Mouse (Mus musculus) lung, embryonic 16.5 days (tissue): Measurements from ENCODE around the gene Necab2. TPM values are rescaled to one million over a fixed set of nuclear protein-coding genes. Genes with fewer than 3 reads are reported as not detected.

ENCODE experiments used
- ATAC-seq: fragments of 200-750 bp; cut with Nextera tagmentation; 2 replicates; pipeline ENCODE4 v1.8.0; 2017; ENCODE audit warnings: low read depth, mild to moderate bottlenecking, moderate library complexity
- H3K27ac ChIP-seq: fragments of 300-500 bp; sonication (generic); 2 replicates; pipeline ENCODE4 v1.5.1; 2014; ENCODE audit warnings: mild to moderate bottlenecking, control low read depth, low read length
- H3K27me3 ChIP-seq: fragments of 300-500 bp; sonication (generic); 2 replicates; pipeline ENCODE4 v1.6.1; 2014; ENCODE audit warnings: low read depth, low read length, mixed read lengths; ENCODE audit not compliant: control insufficient read depth, insufficient read depth
- H3K36me3 ChIP-seq: fragments of 300-500 bp; sonication (generic); 2 replicates; pipeline ENCODE4 v1.6.1; 2014; ENCODE audit warnings: low read length; ENCODE audit not compliant: control insufficient read depth, insufficient read depth
- H3K4me1 ChIP-seq: fragments of 300-500 bp; sonication (generic); replicated peaks from 2 replicates; pipeline ENCODE4 v1.6.1; 2014; ENCODE audit warnings: low read length, mixed read lengths; ENCODE audit not compliant: control insufficient read depth, insufficient read depth
- H3K4me2 ChIP-seq: fragments of 300-500 bp; sonication (generic); 2 replicates; pipeline ENCODE4 v1.6.1; 2014; ENCODE audit warnings: low read depth, low read length, control low read depth
- H3K4me3 ChIP-seq: fragments of 300-500 bp; sonication (generic); 2 replicates; pipeline ENCODE4 v1.5.1; 2014; ENCODE audit warnings: mild to moderate bottlenecking, low read length, control low read depth
- H3K9ac ChIP-seq: fragments of 300-500 bp; sonication (generic); 2 replicates; pipeline ENCODE4 v1.6.1; 2014; ENCODE audit warnings: low read length, control low read depth
- H3K9me3 ChIP-seq: fragments of 300-500 bp; sonication (generic); 2 replicates; pipeline ENCODE4 v1.6.1; 2016; ENCODE audit warnings: low read length; ENCODE audit not compliant: control insufficient read depth
- WGBS: fragments of 180-500 bp; shearing (Covaris S2); extraction: QIAGEN DNeasy Blood & Tissue Kit; methylation state at CpG from one replicate; pipeline ENCODE4 v1.1.7; 2014; 5-methylcytosine and 5-hydroxymethylcytosine counted together
- polyA plus RNA-seq: library from polyadenylated mRNA; unstranded; fragments of >200 nt; fragmentation: Nextera tagmentation; extraction: Ambion mirVana; gene quantifications from 2 replicates; pipeline ENCODE4 v1.2.1, GENCODE M21; 2015

Necab2 gene
- polyA plus RNA-seq, 1 experiment from 2014 or later = 1.4 TPM

GRCm38 (mm10) chr8:119434569-119434968 lies 11.9 kb upstream of the Necab2 start:
- ATAC-seq = no peak
- peaks cover 10% of the 10 kb centered on the region for H3K4me1 ChIP-seq
- H3K27me3 ChIP-seq = no peaks in the 10 kb centered on the region
- no peaks in the 10 kb centered on the region for H3K9me3 ChIP-seq
- 61% methylated on average over 6 of the region's 6 CpGs for WGBS
- no peak overlapping the region for H3K4me3 ChIP-seq
- H3K9ac ChIP-seq = no peak overlapping the region
- no peaks in the 10 kb centered on the region for H3K36me3 ChIP-seq
- no peak overlapping the region for H3K4me2 ChIP-seq
- H3K27ac ChIP-seq = no peak overlapping the region

GRCm38 (mm10) chr8:119435527-119435926 lies 11.0 kb upstream of the Necab2 start:
- Histone ChIP-seq H3K36me3 (no peaks in the 10 kb centered on the region), H3K4me3 (no peak overlapping the region), H3K9ac (no peak overlapping the region), H3K4me2 (no peak overlapping the region), H3K27ac (no peak overlapping the region), H3K9me3 (no peaks in the 10 kb centered on the region), H3K27me3 (no peaks in the 10 kb centered on the region), H3K4me1 (peaks cover 17% of the 10 kb centered on the region)
- ATAC-seq = no peak
- WGBS = 83% methylated on average over 7 of the region's 7 CpGs

GRCm38 (mm10) chr8:119436331-119436730 lies 10.2 kb upstream of the Necab2 start:
- no peaks in the 10 kb centered on the region for H3K27me3 ChIP-seq
- H3K9ac ChIP-seq = no peak overlapping the region
- no peak overlapping the region for H3K27ac ChIP-seq
- ATAC-seq = no peak
- H3K36me3 ChIP-seq = no peaks in the 10 kb centered on the region
- H3K4me3 ChIP-seq = no peak overlapping the region
- H3K4me2 ChIP-seq = no peak overlapping the region
- H3K9me3 ChIP-seq = no peaks in the 10 kb centered on the region
- WGBS = 83% methylated on average over 10 of the region's 10 CpGs
- peaks cover 21% of the 10 kb centered on the region for H3K4me1 ChIP-seq

GRCm38 (mm10) chr8:119436933-119437332 lies 9.6 kb upstream of the Necab2 start:
- Histone ChIP-seq H3K27me3 (no peaks in the 10 kb centered on the region), H3K4me3 (peak overlapping the region; percentile 5; the same call in 1 of the 2 replicates), H3K9ac (peak overlapping the region; percentile 41), H3K9me3 (no peaks in the 10 kb centered on the region), H3K4me1 (peaks cover 21% of the 10 kb centered on the region), H3K36me3 (no peaks in the 10 kb centered on the region), H3K27ac (no peak overlapping the region), H3K4me2 (peak overlapping the region; percentile 24)
- ATAC-seq = peak; percentile 26; the same call in 1 of the 2 replicates
- 24% methylated on average over 9 of the region's 9 CpGs for WGBS

- Histone ChIP-seq H3K27me3 (no peaks in the 10 kb centered on the region), H3K4me2 (peak overlapping the region; percentile 24), H3K4me3 (peak overlapping the region; percentile 5; the same call in 1 of the 2 replicates), H3K36me3 (no peaks in the 10 kb centered on the region), H3K4me1 (peaks cover 21% of the 10 kb centered on the region), H3K9ac (no peak overlapping the region; the same call in 1 of the 2 replicates), H3K27ac (no peak overlapping the region), H3K9me3 (no peaks in the 10 kb centered on the region)
- no peak for ATAC-seq
- 61% methylated on average over 11 of the region's 11 CpGs for WGBS
These were observed 9.0 kb upstream of the Necab2 start for GRCm38 (mm10) chr8:119437506-119437905.

GRCm38 (mm10) chr8:119438876-119439275 lies 7.6 kb upstream of the Necab2 start:
- Histone ChIP-seq H3K9me3 (no peaks in the 10 kb centered on the region), H3K27ac (no peak overlapping the region), H3K4me1 (peaks cover 21% of the 10 kb centered on the region), H3K9ac (no peak overlapping the region), H3K27me3 (no peaks in the 10 kb centered on the region), H3K36me3 (no peaks in the 10 kb centered on the region), H3K4me3 (no peak overlapping the region), H3K4me2 (no peak overlapping the region)
- no peak for ATAC-seq
- WGBS = 70% methylated on average over 6 of the region's 6 CpGs

- WGBS = 97% methylated on average over 2 of the region's 2 CpGs
- Histone ChIP-seq H3K9ac (no peak overlapping the region), H3K4me3 (no peak overlapping the region), H3K9me3 (no peaks in the 10 kb centered on the region), H3K36me3 (no peaks in the 10 kb centered on the region), H3K27ac (no peak overlapping the region), H3K27me3 (no peaks in the 10 kb centered on the region), H3K4me2 (no peak overlapping the region), H3K4me1 (peaks cover 21% of the 10 kb centered on the region)
- ATAC-seq = no peak
These were observed 7.1 kb upstream of the Necab2 start for GRCm38 (mm10) chr8:119439424-119439823.

- H3K9me3 ChIP-seq = no peaks in the 10 kb centered on the region
- H3K27ac ChIP-seq = no peak overlapping the region
- H3K9ac ChIP-seq = no peak overlapping the region; the same call in 1 of the 2 replicates
- peaks cover 21% of the 10 kb centered on the region for H3K4me1 ChIP-seq
- no peak overlapping the region for H3K4me3 ChIP-seq
- peak; percentile 34 for ATAC-seq
- WGBS = 63% methylated on average over 7 of the region's 7 CpGs
- no peak overlapping the region for H3K4me2 ChIP-seq
- no peaks in the 10 kb centered on the region for H3K36me3 ChIP-seq
- no peaks in the 10 kb centered on the region for H3K27me3 ChIP-seq
These were observed 6.6 kb upstream of the Necab2 start for GRCm38 (mm10) chr8:119439893-119440249.

- H3K4me1 ChIP-seq = peaks cover 21% of the 10 kb centered on the region
These were observed 6.1 kb upstream of the Necab2 start for GRCm38 (mm10) chr8:119440250-119440951.

More at GRCm38 (mm10) chr8:119440250-119440951, 6.1 kb upstream of the Necab2 start:
- peak; percentile 64 for ATAC-seq
- Histone ChIP-seq H3K9ac (peak overlapping the region; percentile 27; the same call in 1 of the 2 replicates), H3K9me3 (no peaks in the 10 kb centered on the region), H3K27me3 (no peaks in the 10 kb centered on the region), H3K4me3 (no peak overlapping the region), H3K27ac (peak overlapping the region; percentile 55), H3K4me2 (peak overlapping the region; percentile 19; the same call in 1 of the 2 replicates), H3K36me3 (no peaks in the 10 kb centered on the region)
- WGBS = 15% methylated on average over 16 of the region's 16 CpGs
